Mouse (Mus musculus) hindbrain, postnatal 0 days (tissue): ENCODE data around the gene C87977. TPM values are rescaled to one million over a fixed set of nuclear protein-coding genes. Genes with fewer than 3 reads are reported as not detected.
"Not testable (repeated sequence)": the region's sequence is repeated elsewhere in the genome, so short reads cannot be mapped to it uniquely, and the experiment has no call there.

Experiments used
- ATAC-seq: fragments of 200-750 bp; cut with Nextera tagmentation; 2 replicates; pipeline ENCODE4 v1.8.0; 2017; ENCODE audit warnings: mild to moderate bottlenecking, moderate TSS enrichment, moderate library complexity
- DNase-seq: peaks from one replicate; pipeline ENCODE4 v3.0.0-alpha.2; 2015; ENCODE audit warnings: low spot score
- H3K27ac ChIP-seq: fragments of 300-500 bp; sonication (generic); 2 replicates; pipeline ENCODE4 v1.5.1; 2014; ENCODE audit warnings: mild to moderate bottlenecking
- H3K27me3 ChIP-seq: fragments of 300-500 bp; sonication (generic); 2 replicates; pipeline ENCODE4 v1.6.1; 2014; ENCODE audit warnings: low read length, mixed read lengths; ENCODE audit not compliant: insufficient read depth
- H3K36me3 ChIP-seq: fragments of 300-500 bp; sonication (generic); 2 replicates; pipeline ENCODE4 v1.6.1; 2014; ENCODE audit warnings: low read length, mixed read lengths; ENCODE audit not compliant: insufficient read depth
- H3K4me1 ChIP-seq: fragments of 300-500 bp; sonication (generic); 2 replicates; pipeline ENCODE4 v1.6.1; 2014; ENCODE audit warnings: antibody characterized with exemption, low read length, mixed read lengths; ENCODE audit not compliant: insufficient read depth
- H3K4me2 ChIP-seq: fragments of 300-500 bp; sonication (generic); 2 replicates; pipeline ENCODE4 v1.6.1; 2014; ENCODE audit warnings: low read depth, mild to moderate bottlenecking, low read length, moderate library complexity, mixed read lengths
- H3K4me3 ChIP-seq: fragments of 300-500 bp; sonication (generic); 2 replicates; pipeline ENCODE4 v1.5.1; 2014; ENCODE audit warnings: low read length
- H3K9ac ChIP-seq: fragments of 300-500 bp; sonication (generic); replicated peaks from 2 replicates; pipeline ENCODE4 v1.6.1; 2014; ENCODE audit warnings: mild to moderate bottlenecking, low read length, moderate library complexity, mixed read lengths
- H3K9me3 ChIP-seq: fragments of 300-500 bp; sonication (generic); 2 replicates; pipeline ENCODE4 v1.6.1; 2016; ENCODE audit warnings: low read length, mixed read lengths
- CTCF ChIP-seq: IDR thresholded peaks from 2 replicates; pipeline ENCODE4 v1.5.1; 2016; ENCODE audit warnings: antibody characterized with exemption, control low read depth, low read depth
- WGBS: fragments of 180-500 bp; shearing (Covaris S2); extraction: QIAGEN DNeasy Blood & Tissue Kit; methylation state at CpG from one replicate; pipeline ENCODE4 v1.1.7; 2014; 5-methylcytosine and 5-hydroxymethylcytosine counted together
- polyA plus RNA-seq: library from polyadenylated mRNA; unstranded; fragments of >200 nt; fragmentation: Nextera tagmentation; extraction: Ambion mirVana; gene quantifications from 2 replicates; pipeline ENCODE4 v1.2.1, GENCODE M21; 2015
- total RNA-seq: library from RNA; depleted of rRNA; stranded (reverse); fragments of >200 nt; gene quantifications from 2 replicates; pipeline ENCODE4 v1.2.3, GENCODE M21; 2014; rRNA removed

The C87977 gene
- not detected in 2 replicates for total RNA-seq
- polyA plus RNA-seq: not detected in 2 replicates

GRCm38 (mm10) chr4:144213218-144213617, at the start of gene C87977:
C87977 (minus strand) TSS chr4:144213318.
- H3K9me3 ChIP-seq, DNase-seq, ATAC-seq, H3K36me3 ChIP-seq, H3K9ac ChIP-seq, H3K4me3 ChIP-seq, H3K4me1 ChIP-seq, H3K27me3 ChIP-seq, H3K27ac ChIP-seq, H3K4me2 ChIP-seq: not testable (repeated sequence)
- 77% methylated on average over 1 of the region's 1 CpGs for WGBS

- not testable (repeated sequence) for H3K4me3 ChIP-seq, DNase-seq, H3K27ac ChIP-seq, H3K27me3 ChIP-seq, ATAC-seq, H3K4me2 ChIP-seq, H3K9ac ChIP-seq, H3K4me1 ChIP-seq, H3K9me3 ChIP-seq, H3K36me3 ChIP-seq
Observed at GRCm38 (mm10) chr4:144254768-144255167, 41.6 kb upstream of the C87977 start.

GRCm38 (mm10) chr4:144190419-144190818, 22.7 kb downstream of the C87977 start, which contains the start of gene Oog2:
Oog2 (plus strand) TSS chr4:144190719.
- Histone ChIP-seq H3K36me3 (no peaks in the 10 kb centered on the region), H3K9me3 (peaks cover 9% of the 10 kb centered on the region; the same call in 1 of the 2 replicates), H3K4me1 (no peaks in the 10 kb centered on the region), H3K27me3 (no peaks in the 10 kb centered on the region), H3K4me2 (no peak within 1 kb of the TSS), H3K27ac (no peak within 1 kb of the TSS), H3K9ac (no peak within 1 kb of the TSS), H3K4me3 (no peak within 1 kb of the TSS)
- ATAC-seq (no peak), DNase-seq (no peak)
- WGBS: 32% methylated on average over 1 of the region's 1 CpGs
- TF ChIP-seq CTCF: no peak

GRCm38 (mm10) chr4:144162563-144162962, 50.6 kb downstream of the C87977 start, which contains the start of gene Oog3:
Oog3 (minus strand) TSS chr4:144162663.
- no peak for ATAC-seq

More at GRCm38 (mm10) chr4:144162563-144162962, 50.6 kb downstream of the C87977 start, which contains the start of gene Oog3:
- WGBS: 86% methylated on average over 1 of the region's 1 CpGs
- H3K4me2 ChIP-seq: no peak within 1 kb of the TSS
- H3K4me1 ChIP-seq: no peaks in the 10 kb centered on the region
- H3K9me3 ChIP-seq: peaks cover 38% of the 10 kb centered on the region
- TF ChIP-seq CTCF: no peak
- H3K27ac ChIP-seq: no peak within 1 kb of the TSS
- H3K36me3 ChIP-seq: no peaks in the 10 kb centered on the region
- no peaks in the 10 kb centered on the region for H3K27me3 ChIP-seq
- H3K4me3 ChIP-seq: no peak within 1 kb of the TSS
- no peak for DNase-seq
- H3K9ac ChIP-seq: no peak within 1 kb of the TSS

Other genes with a start within 250 kb of the C87977 start
- not detected in 2 replicates for gene Gm13101, start 246.4 kb downstream of the C87977 start, total RNA-seq
- gene Gm13101, start 246.4 kb downstream of the C87977 start, polyA plus RNA-seq: not detected in 2 replicates
- gene Pramef17, start 218.9 kb downstream of the C87977 start, total RNA-seq: not detected in 2 replicates
- not detected in 2 replicates for gene Pramef17, start 218.9 kb downstream of the C87977 start, polyA plus RNA-seq
- gene Pramel4, start 154.2 kb downstream of the C87977 start, total RNA-seq: not detected in 2 replicates
- not detected in 2 replicates for gene Pramel4, start 154.2 kb downstream of the C87977 start, polyA plus RNA-seq
- gene Gm13102, start 106.8 kb downstream of the C87977 start, total RNA-seq: not detected in 2 replicates
- not detected in 2 replicates for gene Gm13102, start 106.8 kb downstream of the C87977 start, polyA plus RNA-seq
- gene Oog3, start 50.7 kb downstream of the C87977 start, total RNA-seq: not detected in 2 replicates
- gene Oog3, start 50.7 kb downstream of the C87977 start, polyA plus RNA-seq: not detected in 2 replicates
- gene Oog2, start 22.6 kb downstream of the C87977 start, total RNA-seq: not detected in 2 replicates
- not detected in 2 replicates for gene Oog2, start 22.6 kb downstream of the C87977 start, polyA plus RNA-seq
- gene Pramel5, start 67.2 kb upstream of the C87977 start, total RNA-seq: not detected in 2 replicates
- gene Pramel5, start 67.2 kb upstream of the C87977 start, polyA plus RNA-seq: not detected in 2 replicates
- gene Gm13128, start 116.9 kb upstream of the C87977 start, total RNA-seq: not detected in 2 replicates
- not detected in 2 replicates for gene Gm13128, start 116.9 kb upstream of the C87977 start, polyA plus RNA-seq
- gene Gm13119, start 144.6 kb upstream of the C87977 start, total RNA-seq: not detected in 2 replicates
- not detected in 2 replicates for gene Gm13119, start 144.6 kb upstream of the C87977 start, polyA plus RNA-seq
- not detected in 2 replicates for gene Pramef20, start 164.6 kb upstream of the C87977 start, total RNA-seq
- gene Pramef20, start 164.6 kb upstream of the C87977 start, polyA plus RNA-seq: not detected in 2 replicates
- gene Pramef12, start 195.1 kb upstream of the C87977 start, total RNA-seq: not detected in 2 replicates
- not detected in 2 replicates for gene Pramef12, start 195.1 kb upstream of the C87977 start, polyA plus RNA-seq
- gene 1700012P22Rik, start 225.5 kb upstream of the C87977 start, total RNA-seq: not detected in 2 replicates
- 0.15 and 0.49 TPM in 2 replicates for gene 1700012P22Rik, start 225.5 kb upstream of the C87977 start, polyA plus RNA-seq
- gene Gm9944, start 240.0 kb upstream of the C87977 start, total RNA-seq: not detected in 2 replicates
- not detected in 2 replicates for gene Gm9944, start 240.0 kb upstream of the C87977 start, polyA plus RNA-seq